Mouse (Mus musculus) kidney, postnatal 0 days (tissue): ENCODE measurements around the gene Fam129a. TPM values are rescaled to one million over a fixed set of nuclear protein-coding genes. Genes with fewer than 3 reads are reported as not detected.
A peak's percentile ranks its signal among the peaks of the same experiment; 100 is the strongest.

Experiments
- ATAC-seq: fragments of 200-750 bp; cut with Nextera tagmentation; replicated peaks from 2 replicates; pipeline ENCODE4 v1.8.0; 2017; ENCODE audit warnings: low read depth, moderate number of reproducible peaks, moderate TSS enrichment, moderate library complexity; ENCODE audit not compliant: low FRiP score
- DNase-seq: peaks from one replicate; pipeline ENCODE4 v3.0.0-alpha.2; 2016; ENCODE audit warnings: low spot score
- H3K27ac ChIP-seq: fragments of 300-500 bp; sonication (generic); 2 replicates; pipeline ENCODE4 v1.5.1; 2014; ENCODE audit warnings: mild to moderate bottlenecking
- H3K27me3 ChIP-seq: fragments of 300-500 bp; sonication (generic); 2 replicates; pipeline ENCODE4 v1.6.1; 2014; ENCODE audit warnings: low read length, mixed read lengths; ENCODE audit not compliant: insufficient read depth
- H3K36me3 ChIP-seq: fragments of 300-500 bp; sonication (generic); 2 replicates; pipeline ENCODE4 v1.6.1; 2014; ENCODE audit warnings: low read length, mixed read lengths; ENCODE audit not compliant: insufficient read depth
- H3K4me1 ChIP-seq: fragments of 300-500 bp; sonication (generic); replicated peaks from 2 replicates; pipeline ENCODE4 v1.6.1; 2014; ENCODE audit warnings: antibody characterized with exemption, low read length, mixed read lengths; ENCODE audit not compliant: insufficient read depth
- H3K4me2 ChIP-seq: fragments of 300-500 bp; sonication (generic); 2 replicates; pipeline ENCODE4 v1.6.1; 2014; ENCODE audit warnings: mild to moderate bottlenecking, low read length, moderate library complexity, mixed read lengths
- H3K4me3 ChIP-seq: fragments of 300-500 bp; sonication (generic); replicated peaks from 2 replicates; pipeline ENCODE4 v1.5.1; 2014; ENCODE audit warnings: low read depth, low read length
- H3K9ac ChIP-seq: fragments of 300-500 bp; sonication (generic); 2 replicates; pipeline ENCODE4 v1.6.1; 2014; ENCODE audit warnings: low read depth, low read length
- H3K9me3 ChIP-seq: fragments of 300-500 bp; sonication (generic); replicated peaks from 2 replicates; pipeline ENCODE4 v1.6.1; 2016; ENCODE audit warnings: low read length, inconsistent platforms, mixed read lengths
- CTCF ChIP-seq: IDR thresholded peaks from 2 replicates; pipeline ENCODE4 v1.5.1; 2016; ENCODE audit warnings: antibody characterized with exemption, low read depth, mild to moderate bottlenecking, moderate library complexity
- WGBS: fragments of 180-500 bp; shearing (Covaris S2); extraction: QIAGEN DNeasy Blood & Tissue Kit; methylation state at CpG from one replicate; pipeline ENCODE4 v1.1.7; 2014; 5-methylcytosine and 5-hydroxymethylcytosine counted together
- polyA plus RNA-seq: library from polyadenylated mRNA; unstranded; fragments of >200 nt; fragmentation: Nextera tagmentation; extraction: Ambion mirVana; gene quantifications from 2 replicates; pipeline ENCODE4 v1.2.1, GENCODE M21; 2015

Gene Fam129a
- polyA plus RNA-seq, 1 experiment from 2014 or later = 12.6 TPM

DNA sequence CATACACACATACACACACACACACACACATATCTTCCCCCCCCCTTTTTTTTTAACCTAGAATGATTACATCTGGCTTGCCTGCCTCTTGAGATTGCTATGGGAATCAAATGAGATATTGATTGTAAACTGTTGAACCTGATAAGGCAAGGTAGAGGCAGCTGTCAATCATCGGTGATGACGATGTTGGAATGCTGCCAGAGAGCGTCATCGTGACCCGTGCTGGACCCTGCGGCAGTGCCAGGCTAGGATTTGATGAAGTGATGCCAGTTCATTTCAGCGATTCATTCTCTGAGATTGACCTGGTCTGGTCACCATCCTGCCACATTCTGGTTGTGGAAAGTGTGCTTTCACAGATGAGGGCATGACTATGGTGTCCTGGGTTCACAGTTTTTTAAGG, 108.2 kb downstream of the Fam129a start:
- Histone ChIP-seq H3K9ac (no peak overlapping the region), H3K9me3 (no peaks in the 10 kb centered on the region), H3K4me3 (no peak overlapping the region), H3K4me1 (no peaks in the 10 kb centered on the region), H3K4me2 (no peak overlapping the region), H3K27me3 (no peaks in the 10 kb centered on the region), H3K27ac (no peak overlapping the region), H3K36me3 (no peaks in the 10 kb centered on the region)
- TF ChIP-seq CTCF = no peak
- ATAC-seq (no peak), DNase-seq (no peak)
- WGBS = 87% methylated on average over 7 of the region's 7 CpGs

DNA sequence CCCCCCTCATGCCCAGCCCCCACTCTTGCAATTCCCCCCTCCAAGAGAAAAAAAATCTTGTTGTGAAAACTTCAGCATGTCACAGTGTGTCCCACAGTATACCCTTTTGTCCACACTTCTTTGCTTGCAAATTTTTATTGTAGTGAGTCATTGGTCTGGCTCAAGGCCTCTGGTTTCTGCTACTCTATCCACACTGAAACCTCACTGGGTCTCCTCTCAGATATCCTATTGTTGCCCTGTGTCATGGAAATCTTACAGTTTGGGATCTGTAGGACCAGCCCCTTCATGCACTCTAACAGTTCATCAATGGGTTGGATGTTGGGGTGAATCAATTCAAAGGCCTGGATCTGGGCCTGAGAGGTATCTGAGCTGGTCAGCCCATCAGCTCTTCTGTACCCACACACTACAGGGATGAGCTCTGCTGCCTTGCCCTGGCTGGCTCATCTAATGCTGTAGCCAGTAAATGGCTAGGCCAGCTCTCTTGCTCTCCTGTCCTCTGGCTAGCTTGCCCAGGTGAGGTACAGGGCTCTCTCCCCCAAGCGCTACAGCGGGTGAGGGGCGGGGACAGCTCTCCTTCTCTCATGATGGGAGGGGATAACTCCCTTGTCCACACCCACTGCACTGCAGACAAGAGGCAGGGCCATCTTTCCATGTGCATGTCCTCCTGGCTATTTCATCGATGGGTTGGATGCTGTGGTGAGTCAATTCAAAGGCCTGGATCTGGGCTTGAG, 109.1 kb downstream of the Fam129a start:
- no peak overlapping the region for H3K4me3 ChIP-seq

DNA sequence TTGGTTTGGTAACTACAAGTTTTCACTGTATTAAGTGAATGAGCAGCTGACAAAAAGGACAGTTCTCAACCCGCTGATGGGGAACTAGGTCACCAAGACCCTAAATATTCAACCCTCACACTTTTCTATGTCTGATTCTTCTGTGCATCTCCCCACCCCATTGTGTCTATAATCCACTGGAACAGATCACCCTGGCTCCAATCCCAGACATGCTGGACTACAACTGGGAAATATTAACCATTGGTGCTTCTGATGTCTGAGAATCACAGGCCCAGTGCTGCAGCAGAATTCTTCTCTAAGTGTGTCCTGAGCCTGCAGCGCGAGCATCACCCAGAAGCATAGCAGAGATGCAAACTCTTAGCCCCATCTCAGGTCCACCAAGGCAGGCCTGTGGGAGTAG, 110.0 kb downstream of the Fam129a start:
- H3K9me3 ChIP-seq = no peaks in the 10 kb centered on the region
- no peak for TF ChIP-seq CTCF
- no peak overlapping the region for H3K9ac ChIP-seq
- ATAC-seq = no peak
- H3K4me3 ChIP-seq = no peak overlapping the region
- H3K4me1 ChIP-seq = no peaks in the 10 kb centered on the region
- no peak for DNase-seq
- H3K36me3 ChIP-seq = no peaks in the 10 kb centered on the region
- WGBS = 92% methylated on average over 3 of the region's 3 CpGs
- no peak overlapping the region for H3K4me2 ChIP-seq
- no peak overlapping the region for H3K27ac ChIP-seq
- no peaks in the 10 kb centered on the region for H3K27me3 ChIP-seq

More for the DNA sequence above, 109.1 kb downstream of the Fam129a start:
- Histone ChIP-seq H3K4me1 (no peaks in the 10 kb centered on the region), H3K27ac (no peak overlapping the region), H3K9ac (no peak overlapping the region), H3K36me3 (no peaks in the 10 kb centered on the region), H3K4me2 (no peak overlapping the region), H3K9me3 (no peaks in the 10 kb centered on the region), H3K27me3 (no peaks in the 10 kb centered on the region)
- WGBS = 92% methylated on average over 4 of the region's 4 CpGs
- no peak for TF ChIP-seq CTCF
- ATAC-seq (no peak), DNase-seq (no peak)

DNA sequence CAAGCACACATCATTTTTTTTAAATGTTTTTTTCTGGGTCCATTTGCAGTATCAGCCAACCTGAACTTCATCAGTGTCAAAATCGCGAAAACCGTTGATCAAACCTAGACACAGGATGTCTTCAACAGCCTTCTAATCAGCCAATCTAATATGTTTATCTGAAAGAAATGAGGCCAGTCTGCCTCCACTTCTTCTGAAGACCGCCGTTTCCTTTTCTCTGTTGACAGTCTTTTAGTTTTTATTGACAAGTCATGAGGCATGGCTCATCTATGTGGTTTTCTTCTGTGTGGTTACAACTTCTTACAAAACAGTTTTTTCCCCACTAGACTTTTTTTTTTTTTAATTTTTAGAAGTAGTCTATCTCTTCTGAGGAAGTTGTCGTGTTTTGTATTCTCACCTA, 111.9 kb downstream of the Fam129a start:
- H3K27me3 ChIP-seq = no peaks in the 10 kb centered on the region
- no peak overlapping the region for H3K4me2 ChIP-seq
- H3K4me3 ChIP-seq = no peak overlapping the region
- 85% methylated on average over 6 of the region's 6 CpGs for WGBS
- no peak for TF ChIP-seq CTCF
- DNase-seq (no peak), ATAC-seq (no peak)
- H3K36me3 ChIP-seq = no peaks in the 10 kb centered on the region
- H3K9me3 ChIP-seq = no peaks in the 10 kb centered on the region
- no peak overlapping the region for H3K27ac ChIP-seq
- H3K9ac ChIP-seq = no peak overlapping the region
- H3K4me1 ChIP-seq = 0 out of 2 replicates have a peak, but pooled peaks cover 4% of the 10 kb centered on the region

DNA sequence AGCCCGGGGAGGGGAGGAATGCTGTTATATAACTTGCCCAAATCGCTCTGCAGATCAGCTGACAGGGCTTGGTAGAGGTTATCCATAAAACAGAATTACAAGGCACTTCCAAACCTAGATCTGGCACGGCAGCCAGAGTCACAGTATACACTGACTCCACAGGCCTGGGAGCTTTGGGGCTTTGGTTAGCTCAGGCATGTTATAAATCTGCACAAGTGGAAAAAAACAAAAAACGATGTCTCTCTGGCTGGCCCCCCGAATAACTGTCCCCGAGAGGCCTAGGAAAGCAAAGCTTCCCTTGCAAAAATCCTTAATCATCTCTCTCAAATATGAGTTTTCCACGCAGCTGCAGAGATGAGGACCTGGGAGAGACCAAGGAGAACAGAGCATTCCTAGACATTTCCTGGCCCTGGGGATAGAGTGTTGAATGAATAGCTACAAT, 113.5 kb downstream of the Fam129a start:
- Histone ChIP-seq H3K9me3 (no peaks in the 10 kb centered on the region), H3K4me1 (0 out of 2 replicates have a peak, but pooled peaks cover 7% of the 10 kb centered on the region), H3K9ac (no peak overlapping the region), H3K4me2 (no peak overlapping the region), H3K36me3 (no peaks in the 10 kb centered on the region), H3K27ac (no peak overlapping the region), H3K4me3 (no peak overlapping the region), H3K27me3 (no peaks in the 10 kb centered on the region)
- 53% methylated on average over 7 of the region's 7 CpGs for WGBS
- no peak for TF ChIP-seq CTCF
- ATAC-seq (no peak), DNase-seq (peak; percentile 37)

DNA sequence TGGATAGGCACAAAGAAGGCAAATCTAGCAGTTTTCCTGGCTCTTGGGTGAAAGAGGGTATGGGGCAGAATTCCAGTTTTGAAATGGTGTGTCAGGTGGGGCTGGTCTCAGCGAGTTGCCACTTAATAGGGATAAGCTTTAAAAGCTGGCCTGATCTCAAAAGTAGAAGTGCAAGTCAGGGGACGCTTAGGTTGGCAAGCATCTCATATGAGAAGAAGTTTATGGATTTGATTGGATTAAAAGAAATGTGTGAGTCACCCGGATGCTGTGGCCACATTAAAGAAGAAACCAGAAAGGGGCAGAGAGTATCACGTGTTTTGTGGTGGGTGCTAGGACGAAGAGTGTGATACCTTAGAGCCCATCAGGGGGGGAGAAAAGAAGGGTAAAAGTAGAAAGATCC, 114.0 kb downstream of the Fam129a start:
- no peak for TF ChIP-seq CTCF
- Histone ChIP-seq H3K27me3 (no peaks in the 10 kb centered on the region), H3K4me1 (0 out of 2 replicates have a peak, but pooled peaks cover 10% of the 10 kb centered on the region), H3K4me3 (no peak overlapping the region), H3K36me3 (no peaks in the 10 kb centered on the region), H3K27ac (no peak overlapping the region), H3K9me3 (no peaks in the 10 kb centered on the region), H3K9ac (no peak overlapping the region), H3K4me2 (no peak overlapping the region)
- WGBS = 82% methylated on average over 5 of the region's 5 CpGs
- no peak for ATAC-seq
- DNase-seq = no peak
